Mouse (Mus musculus) kidney, embryonic 16.5 days (tissue): ENCODE measurements around the gene Cdr2. TPM values are rescaled to one million over a fixed set of nuclear protein-coding genes. Genes with fewer than 3 reads are reported as not detected.

Source experiments
- ATAC-seq: fragments of 200-750 bp; cut with Nextera tagmentation; 2 replicates; pipeline ENCODE4 v1.8.0; 2017; ENCODE audit warnings: moderate TSS enrichment; ENCODE audit not compliant: low FRiP score, low TSS enrichment
- H3K27ac ChIP-seq: fragments of 300-500 bp; sonication (generic); 2 replicates; pipeline ENCODE4 v1.5.1; 2014; ENCODE audit warnings: low read length
- H3K27me3 ChIP-seq: fragments of 300-500 bp; sonication (generic); 2 replicates; pipeline ENCODE4 v1.6.1; 2014; ENCODE audit warnings: low read length, control low read depth, mixed read lengths; ENCODE audit not compliant: insufficient read depth
- H3K36me3 ChIP-seq: fragments of 300-500 bp; sonication (generic); 2 replicates; pipeline ENCODE4 v1.6.1; 2014; ENCODE audit warnings: low read length, control low read depth, mixed read lengths; ENCODE audit not compliant: insufficient read depth
- H3K4me1 ChIP-seq: fragments of 300-500 bp; sonication (generic); 2 replicates; pipeline ENCODE4 v1.6.1; 2014; ENCODE audit warnings: low read length, control low read depth, mixed read lengths; ENCODE audit not compliant: insufficient read depth
- H3K4me2 ChIP-seq: fragments of 300-500 bp; sonication (generic); replicated peaks from 2 replicates; pipeline ENCODE4 v1.6.1; 2014; ENCODE audit warnings: low read depth, low read length
- H3K4me3 ChIP-seq: fragments of 300-500 bp; sonication (generic); 2 replicates; pipeline ENCODE4 v1.5.1; 2014; ENCODE audit warnings: mild to moderate bottlenecking, low read length
- H3K9ac ChIP-seq: fragments of 300-500 bp; sonication (generic); replicated peaks from 2 replicates; pipeline ENCODE4 v1.6.1; 2014; ENCODE audit warnings: low read length
- H3K9me3 ChIP-seq: fragments of 300-500 bp; sonication (generic); 2 replicates; pipeline ENCODE4 v1.6.1; 2016; ENCODE audit warnings: low read length, control low read depth
- WGBS: fragments of 180-500 bp; shearing (Covaris S2); extraction: QIAGEN DNeasy Blood & Tissue Kit; methylation state at CpG from one replicate; pipeline ENCODE4 v1.1.7; 2014; 5-methylcytosine and 5-hydroxymethylcytosine counted together
- polyA plus RNA-seq: library from polyadenylated mRNA; unstranded; fragments of >200 nt; fragmentation: Nextera tagmentation; extraction: Ambion mirVana; gene quantifications from 2 replicates; pipeline ENCODE4 v1.2.1, GENCODE M21; 2015

Cdr2 gene
- polyA plus RNA-seq, 1 experiment from 2014 or later, result 10.4 TPM

DNA sequence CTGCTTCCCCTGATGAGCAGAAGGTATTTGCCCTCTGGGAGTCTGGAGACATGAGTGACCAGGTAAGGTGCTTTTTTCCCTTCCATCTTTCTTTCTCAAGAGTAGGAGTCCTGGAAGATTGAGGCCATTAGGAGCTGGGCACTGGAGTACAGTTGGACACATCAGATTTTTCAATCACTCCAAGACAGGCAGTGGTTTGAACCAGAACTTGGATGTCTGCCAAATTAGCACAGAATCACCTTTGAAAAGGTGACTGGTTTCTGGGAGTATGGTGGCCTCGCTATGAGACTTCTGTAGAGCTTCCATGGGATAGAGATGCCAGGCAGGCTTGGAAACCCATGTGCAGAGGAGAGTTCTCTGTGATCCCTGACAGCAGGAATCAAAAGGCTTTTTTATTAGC lies 39.6 kb downstream of the Cdr2 start:
- H3K4me2 ChIP-seq, result no peak overlapping the region
- H3K36me3 ChIP-seq, result peaks cover 63% of the 10 kb centered on the region
- H3K9me3 ChIP-seq, result no peaks in the 10 kb centered on the region
- no peak overlapping the region for H3K4me3 ChIP-seq
- WGBS, result 60% methylated on average over 1 of the region's 1 CpGs
- H3K27ac ChIP-seq, result no peak overlapping the region; the same call in 1 of the 2 replicates
- ATAC-seq, result no peak
- no peaks in the 10 kb centered on the region for H3K4me1 ChIP-seq
- no peak overlapping the region for H3K9ac ChIP-seq
- H3K27me3 ChIP-seq, result no peaks in the 10 kb centered on the region

- peaks cover 75% of the 10 kb centered on the region for H3K36me3 ChIP-seq
- no peaks in the 10 kb centered on the region for H3K4me1 ChIP-seq
- H3K4me2 ChIP-seq, result no peak overlapping the region
- 93% methylated on average over 6 of the region's 6 CpGs for WGBS
- no peaks in the 10 kb centered on the region for H3K27me3 ChIP-seq
- ATAC-seq, result no peak
- H3K4me3 ChIP-seq, result no peak overlapping the region
- H3K9me3 ChIP-seq, result no peaks in the 10 kb centered on the region
- H3K9ac ChIP-seq, result no peak overlapping the region
- H3K27ac ChIP-seq, result no peak overlapping the region
Observed at GRCm38 (mm10) chr7:120941214-120941613, 40.9 kb downstream of the Cdr2 start.

DNA sequence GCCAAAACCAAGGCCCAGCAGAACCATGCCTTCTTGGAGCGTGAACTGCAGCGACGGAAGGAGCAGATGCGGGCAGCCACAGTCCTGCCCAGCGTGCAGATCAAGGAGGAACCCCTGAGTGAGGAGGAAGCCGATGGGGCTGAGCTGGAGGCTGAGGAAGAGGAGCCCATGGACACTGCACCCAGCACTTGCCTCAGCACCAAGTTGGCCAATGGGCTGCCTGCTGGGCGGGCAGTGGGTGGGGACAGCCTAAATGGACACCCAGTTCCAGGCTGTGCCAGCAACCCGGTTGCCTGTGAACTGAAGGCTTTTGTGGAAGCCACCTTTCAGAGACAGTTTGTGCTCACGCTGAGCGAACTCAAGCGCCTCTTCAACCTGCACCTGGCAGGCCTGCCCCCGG lies 41.8 kb downstream of the Cdr2 start:
- Histone ChIP-seq H3K4me1 (no peaks in the 10 kb centered on the region), H3K36me3 (peaks cover 79% of the 10 kb centered on the region), H3K27ac (no peak overlapping the region), H3K4me2 (no peak overlapping the region), H3K4me3 (no peak overlapping the region), H3K27me3 (no peaks in the 10 kb centered on the region), H3K9ac (no peak overlapping the region), H3K9me3 (no peaks in the 10 kb centered on the region)
- ATAC-seq, result no peak
- WGBS, result 90% methylated on average over 12 of the region's 12 CpGs

DNA sequence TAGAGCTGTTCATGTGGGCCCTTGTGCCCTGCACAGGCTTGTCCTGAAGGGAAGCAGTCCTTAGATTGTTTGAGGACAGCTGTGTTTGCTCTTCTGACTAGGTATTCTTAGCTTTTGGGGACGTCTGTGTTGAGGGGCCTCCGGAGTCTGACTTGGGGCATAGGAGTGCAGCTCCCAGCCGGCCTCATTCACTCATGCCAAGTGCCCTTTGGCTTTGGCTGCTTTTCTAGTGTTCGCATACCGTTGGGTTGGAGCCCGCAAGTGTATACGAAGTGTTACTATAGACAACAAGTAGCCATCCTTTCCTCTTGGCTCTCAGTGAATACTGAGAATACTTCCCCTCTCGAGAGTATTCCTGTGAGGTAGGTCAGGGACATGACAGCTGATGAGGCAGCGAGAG lies 43.9 kb downstream of the Cdr2 start:
- no peak overlapping the region for H3K27ac ChIP-seq
- H3K27me3 ChIP-seq, result no peaks in the 10 kb centered on the region
- no peak for ATAC-seq
- no peak overlapping the region for H3K4me3 ChIP-seq
- H3K4me2 ChIP-seq, result no peak overlapping the region
- no peaks in the 10 kb centered on the region for H3K4me1 ChIP-seq
- H3K9ac ChIP-seq, result no peak overlapping the region
- 84% methylated on average over 9 of the region's 9 CpGs for WGBS
- peaks cover 84% of the 10 kb centered on the region for H3K36me3 ChIP-seq
- no peaks in the 10 kb centered on the region for H3K9me3 ChIP-seq

- no peak for ATAC-seq
- H3K4me2 ChIP-seq, result no peak overlapping the region
- peaks cover 80% of the 10 kb centered on the region for H3K36me3 ChIP-seq
- no peaks in the 10 kb centered on the region for H3K4me1 ChIP-seq
- no peaks in the 10 kb centered on the region for H3K27me3 ChIP-seq
- H3K4me3 ChIP-seq, result no peak overlapping the region
- WGBS, result 91% methylated on average over 4 of the region's 4 CpGs
- H3K9ac ChIP-seq, result no peak overlapping the region
- no peaks in the 10 kb centered on the region for H3K9me3 ChIP-seq
- no peak overlapping the region for H3K27ac ChIP-seq
Observed at GRCm38 (mm10) chr7:120936522-120936921, 45.6 kb downstream of the Cdr2 start.

DNA sequence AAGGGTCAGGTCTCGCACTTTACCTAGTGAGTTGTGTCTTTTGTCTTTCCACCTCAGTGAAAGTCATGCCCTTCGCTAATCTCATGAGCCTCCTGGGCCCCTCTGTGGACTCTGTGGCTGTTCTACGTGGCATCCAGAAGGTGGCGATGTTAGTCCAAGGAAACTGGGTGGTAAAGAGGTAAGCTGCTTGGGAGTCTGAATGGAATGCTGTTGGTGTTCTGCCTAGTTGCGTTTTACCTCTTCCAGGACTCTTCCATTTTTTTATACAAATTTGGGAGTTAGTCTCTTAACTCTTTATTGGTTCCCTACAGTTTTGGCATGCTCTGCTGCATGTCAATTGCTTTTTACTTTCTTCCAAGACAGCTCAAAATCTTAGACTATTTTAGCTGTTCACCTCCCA lies 47.4 kb downstream of the Cdr2 start:
- ATAC-seq, result peak; percentile 62; the same call in 1 of the 2 replicates
- no peaks in the 10 kb centered on the region for H3K27me3 ChIP-seq
- WGBS, result 26% methylated on average over 5 of the region's 5 CpGs
- H3K9me3 ChIP-seq, result no peaks in the 10 kb centered on the region
- H3K9ac ChIP-seq, result no peak overlapping the region
- peaks cover 79% of the 10 kb centered on the region for H3K36me3 ChIP-seq
- H3K4me2 ChIP-seq, result no peak overlapping the region
- no peak overlapping the region for H3K27ac ChIP-seq
- no peak overlapping the region for H3K4me3 ChIP-seq
- H3K4me1 ChIP-seq, result no peaks in the 10 kb centered on the region

DNA sequence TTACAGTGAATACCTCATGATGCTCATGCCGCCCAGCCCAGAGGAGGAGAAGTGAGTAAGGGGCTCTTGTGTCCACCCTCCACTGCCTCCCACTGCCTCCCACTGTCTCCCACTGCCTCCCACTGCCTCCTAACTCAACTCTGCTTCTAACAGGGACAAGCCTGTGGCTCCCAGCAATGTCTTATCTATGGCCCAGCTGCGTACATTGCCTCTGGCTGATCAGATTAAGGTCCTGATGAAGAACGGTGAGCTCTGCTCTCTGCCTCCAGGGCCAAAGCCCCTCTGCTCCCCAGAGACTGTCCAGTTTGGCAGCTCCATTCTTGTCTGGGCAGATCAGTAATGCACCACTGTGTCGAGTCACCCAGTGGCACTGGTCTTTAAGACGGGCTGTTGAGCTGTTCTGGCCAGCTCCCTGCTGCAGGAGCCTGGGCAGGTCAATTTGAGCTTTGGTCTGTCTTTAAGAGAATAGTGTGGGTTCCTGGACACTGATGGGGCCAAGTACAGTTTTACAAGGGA lies 48.4 kb downstream of the Cdr2 start:
- H3K4me3 ChIP-seq, result no peak overlapping the region
- H3K4me1 ChIP-seq, result no peaks in the 10 kb centered on the region
- no peaks in the 10 kb centered on the region for H3K9me3 ChIP-seq
- no peaks in the 10 kb centered on the region for H3K27me3 ChIP-seq
- H3K27ac ChIP-seq, result no peak overlapping the region
- WGBS, result 87% methylated on average over 5 of the region's 5 CpGs
- H3K9ac ChIP-seq, result no peak overlapping the region
- no peak for ATAC-seq
- no peak overlapping the region for H3K4me2 ChIP-seq
- peaks cover 79% of the 10 kb centered on the region for H3K36me3 ChIP-seq

DNA sequence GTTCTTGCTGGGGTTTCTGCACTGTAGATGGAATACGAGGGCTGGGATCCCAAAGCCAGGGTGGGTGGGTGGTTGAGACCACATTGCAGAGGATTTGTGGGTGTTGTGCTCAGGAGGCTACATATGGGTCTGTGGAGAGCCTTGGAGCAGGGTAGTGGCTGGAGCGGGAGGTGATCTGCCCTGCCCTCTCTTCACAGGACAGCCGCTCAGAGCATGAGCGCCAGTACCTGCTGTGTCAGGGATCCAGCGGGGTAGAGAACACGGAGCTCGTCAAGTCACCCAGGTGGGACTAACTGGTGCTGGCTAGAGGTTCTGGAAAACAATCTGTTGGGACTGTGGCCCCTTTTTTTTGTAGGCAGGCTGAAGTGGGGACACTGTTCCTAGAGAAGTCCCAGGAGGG lies 49.0 kb downstream of the Cdr2 start:
- Histone ChIP-seq H3K36me3 (peaks cover 79% of the 10 kb centered on the region), H3K9me3 (no peaks in the 10 kb centered on the region), H3K4me3 (no peak overlapping the region), H3K4me1 (no peaks in the 10 kb centered on the region), H3K4me2 (no peak overlapping the region), H3K27ac (no peak overlapping the region), H3K9ac (no peak overlapping the region), H3K27me3 (no peaks in the 10 kb centered on the region)
- ATAC-seq, result no peak
- WGBS, result 87% methylated on average over 7 of the region's 7 CpGs

- peak overlapping the region; percentile 75 for H3K4me2 ChIP-seq
- peak overlapping the region; percentile 96 for H3K4me3 ChIP-seq
- peaks cover 13% of the 10 kb centered on the region for H3K4me1 ChIP-seq
- no peaks in the 10 kb centered on the region for H3K36me3 ChIP-seq
- WGBS, result 6% methylated on average over 10 of the region's 10 CpGs
- no peaks in the 10 kb centered on the region for H3K9me3 ChIP-seq
- ATAC-seq, result peak; percentile 37; the same call in 1 of the 2 replicates
- H3K27me3 ChIP-seq, result no peaks in the 10 kb centered on the region
- H3K27ac ChIP-seq, result peak overlapping the region; percentile 77
- H3K9ac ChIP-seq, result peak overlapping the region; percentile 75
Observed at GRCm38 (mm10) chr7:120918526-120918962, 63.6 kb downstream of the Cdr2 start.

GRCm38 (mm10) chr7:120917592-120918461 lies 64.3 kb downstream of the Cdr2 start, which contains the start of gene Polr3e:
Polr3e (plus strand) TSS chr7:120917744.
- Histone ChIP-seq H3K9ac (peak within 1 kb of the TSS; percentile 75), H3K4me1 (peaks cover 13% of the 10 kb centered on the region), H3K4me3 (peak within 1 kb of the TSS; percentile 96), H3K27ac (peak within 1 kb of the TSS; percentile 77), H3K36me3 (no peaks in the 10 kb centered on the region), H3K27me3 (no peaks in the 10 kb centered on the region), H3K9me3 (no peaks in the 10 kb centered on the region), H3K4me2 (peak within 1 kb of the TSS; percentile 75)
- under 1% methylated on average over 84 of the region's 102 CpGs for WGBS
- ATAC-seq, result peak; percentile 95
